Mouse (Mus musculus) gastrocnemius, adult 2 months (tissue): ENCODE measurements at regions not wholly inside any gene's neighbourhood (a gene's known extent, or its start where the extent isn't known, plus 50 kb on each side); places are given as distances from the start of the nearest gene placed in this dataset.

Source experiments
- DNase-seq: peaks from one replicate; pipeline ENCODE4 v3.0.0; 2022
- H3K27ac ChIP-seq: fragments of 200-600 bp; 2 replicates; pipeline ENCODE4 v1.8.1; 2022; ENCODE audit warnings: mild to moderate bottlenecking
- H3K4me3 ChIP-seq: fragments of 200-600 bp; 2 replicates; pipeline ENCODE4 v1.8.1; 2022; ENCODE audit warnings: mild to moderate bottlenecking, moderate library complexity
- CTCF ChIP-seq: fragments of 200-600 bp; IDR thresholded peaks from 2 replicates; pipeline ENCODE4 v1.8.1; 2022; ENCODE audit warnings: antibody characterized with exemption, mild to moderate bottlenecking, moderate library complexity
- intact Hi-C: fragments of 180-260 bp; cut with DNase I; formaldehyde crosslinking; loops from one replicate; pipeline ENCODE4 v1.15.1; 2025

- no peak for TF ChIP-seq CTCF
- intact Hi-C loops, result no loop called here
- DNase-seq, result no peak
Measured at GRCm38 (mm10) chr9:78965226-78965950, 350.0 kb downstream of the Cd109 start.

GRCm38 (mm10) chr9:78971731-78972130 is 356.4 kb downstream of the Cd109 start:
- intact Hi-C loops, result no loop called here
- no peak for TF ChIP-seq CTCF
- Histone ChIP-seq H3K4me3 (no peak overlapping the region), H3K27ac (no peak overlapping the region)
- no peak for DNase-seq

More at GRCm38 (mm10) chr9:78965226-78965950, 350.0 kb downstream of the Cd109 start:
- H3K4me3 ChIP-seq, result no peak overlapping the region
- no peak overlapping the region for H3K27ac ChIP-seq

- no peak for TF ChIP-seq CTCF
- DNase-seq, result no peak
- Histone ChIP-seq H3K4me3 (no peak overlapping the region), H3K27ac (no peak overlapping the region)
- intact Hi-C loops, result no loop called here
Measured at GRCm38 (mm10) chr9:78983734-78984133, 368.4 kb downstream of the Cd109 start.

GRCm38 (mm10) chr9:78985184-78985864 is 370.0 kb downstream of the Cd109 start:
- no peak for DNase-seq
- TF ChIP-seq CTCF, result no peak
- intact Hi-C loops, result no loop called here
- Histone ChIP-seq H3K4me3 (no peak overlapping the region), H3K27ac (no peak overlapping the region)

GRCm38 (mm10) chr9:78991310-78991709 is 376.0 kb downstream of the Cd109 start:
- no peak overlapping the region for H3K4me3 ChIP-seq
- TF ChIP-seq CTCF, result no peak
- intact Hi-C loops, result no loop called here
- no peak for DNase-seq
- no peak overlapping the region for H3K27ac ChIP-seq

- TF ChIP-seq CTCF, result no peak
- intact Hi-C loops, result no loop called here
- no peak overlapping the region for H3K4me3 ChIP-seq
- no peak overlapping the region for H3K27ac ChIP-seq
- no peak for DNase-seq
Measured at GRCm38 (mm10) chr9:79001081-79001480, 385.7 kb downstream of the Cd109 start.

- H3K4me3 ChIP-seq, result no peak overlapping the region
- no peak for TF ChIP-seq CTCF
- DNase-seq, result no peak
- intact Hi-C loops, result no loop called here
- H3K27ac ChIP-seq, result no peak overlapping the region
Measured at GRCm38 (mm10) chr9:79001930-79002329, 386.6 kb downstream of the Cd109 start.

- no peak overlapping the region for H3K4me3 ChIP-seq
- TF ChIP-seq CTCF, result no peak
- intact Hi-C loops, result no loop called here
- DNase-seq, result no peak
- no peak overlapping the region for H3K27ac ChIP-seq
Measured at GRCm38 (mm10) chr9:79004296-79004980, 389.1 kb downstream of the Cd109 start.

GRCm38 (mm10) chr9:79022291-79022690 is 406.9 kb downstream of the Cd109 start:
- TF ChIP-seq CTCF, result no peak
- intact Hi-C loops, result no loop called here
- H3K4me3 ChIP-seq, result no peak overlapping the region
- H3K27ac ChIP-seq, result no peak overlapping the region
- no peak for DNase-seq

GRCm38 (mm10) chr9:79028234-79028633 is 412.9 kb downstream of the Cd109 start:
- Histone ChIP-seq H3K4me3 (no peak overlapping the region), H3K27ac (no peak overlapping the region)
- intact Hi-C loops, result no loop called here
- no peak for DNase-seq
- no peak for TF ChIP-seq CTCF

- Histone ChIP-seq H3K4me3 (no peak overlapping the region), H3K27ac (no peak overlapping the region)
- intact Hi-C loops, result no loop called here
- no peak for TF ChIP-seq CTCF
- no peak for DNase-seq
Measured at GRCm38 (mm10) chr9:79029456-79029855, 414.1 kb downstream of the Cd109 start.

- intact Hi-C loops, result no loop called here
- DNase-seq, result no peak
- TF ChIP-seq CTCF, result no peak
- Histone ChIP-seq H3K4me3 (no peak overlapping the region), H3K27ac (no peak overlapping the region)
Measured at GRCm38 (mm10) chr9:79035677-79036076, 420.3 kb downstream of the Cd109 start.

GRCm38 (mm10) chr9:79037054-79037453 is 421.7 kb downstream of the Cd109 start:
- Histone ChIP-seq H3K27ac (no peak overlapping the region), H3K4me3 (no peak overlapping the region)
- intact Hi-C loops, result no loop called here
- TF ChIP-seq CTCF, result no peak
- DNase-seq, result no peak
